Mouse (Mus musculus) cerebellum, postnatal 4 days (tissue): ENCODE data around the gene Gm20388.

Experiments
- DNase-seq, 2 experiments: peaks; one replicate each; pipeline ENCODE4 v3.0.0; 2022; ENCODE audit warnings: low spot score in 2 of 2, mixed read lengths in 1 of 2

Gene Gm20388

DNA sequence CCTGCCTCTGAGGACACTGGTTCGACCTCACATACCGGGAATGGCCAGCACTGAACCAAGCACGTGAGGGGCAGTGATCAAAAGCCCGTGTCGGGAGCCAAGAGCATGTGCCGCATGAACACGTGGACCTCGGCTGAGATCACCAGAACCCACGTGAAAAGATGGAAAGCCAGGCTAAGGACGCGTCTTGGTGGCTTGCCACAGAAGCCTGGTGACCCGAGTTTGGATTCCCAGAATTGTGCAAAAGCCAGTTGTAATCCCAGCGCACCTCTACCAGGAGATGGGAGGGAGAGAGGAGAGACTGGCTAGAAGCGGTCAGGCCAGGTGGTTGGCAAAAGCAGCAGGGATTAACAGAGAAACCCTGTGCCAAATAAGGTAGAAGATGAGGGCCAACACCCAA is 2605.1 kb downstream of the Gm20388 start:
- no peak for DNase-seq

DNA sequence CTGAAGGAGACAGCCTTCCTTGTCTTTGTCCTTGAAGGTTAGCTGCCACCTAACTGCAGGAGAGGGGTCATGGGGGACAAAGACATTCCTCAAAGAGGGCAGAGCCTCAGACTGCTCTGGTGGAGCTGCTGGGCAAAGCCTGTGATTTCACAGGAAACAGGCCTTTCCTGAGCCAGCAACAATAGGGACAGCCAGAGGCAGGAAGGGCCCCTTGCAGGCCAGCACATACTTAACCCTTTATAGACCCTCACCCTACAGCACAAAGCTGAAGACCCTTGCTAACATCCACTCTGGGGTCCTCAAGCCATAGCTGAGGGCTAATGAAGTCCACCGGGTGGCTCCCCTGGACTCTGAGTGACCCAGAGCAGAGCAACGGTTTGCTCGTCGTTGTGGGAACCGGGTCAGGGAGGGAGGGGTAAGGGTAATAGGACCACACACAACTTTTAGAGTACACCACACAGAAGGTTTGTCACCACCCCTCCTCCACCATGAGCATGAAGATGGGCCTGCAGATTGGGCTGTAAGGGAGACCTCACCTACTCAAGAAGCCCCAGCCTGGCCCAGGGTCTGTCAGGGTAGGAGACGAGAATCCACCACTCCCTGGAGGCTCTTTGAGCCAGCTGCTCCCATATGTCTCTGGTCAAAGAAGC is 2607.0 kb downstream of the Gm20388 start:
- DNase-seq = no peak

DNA sequence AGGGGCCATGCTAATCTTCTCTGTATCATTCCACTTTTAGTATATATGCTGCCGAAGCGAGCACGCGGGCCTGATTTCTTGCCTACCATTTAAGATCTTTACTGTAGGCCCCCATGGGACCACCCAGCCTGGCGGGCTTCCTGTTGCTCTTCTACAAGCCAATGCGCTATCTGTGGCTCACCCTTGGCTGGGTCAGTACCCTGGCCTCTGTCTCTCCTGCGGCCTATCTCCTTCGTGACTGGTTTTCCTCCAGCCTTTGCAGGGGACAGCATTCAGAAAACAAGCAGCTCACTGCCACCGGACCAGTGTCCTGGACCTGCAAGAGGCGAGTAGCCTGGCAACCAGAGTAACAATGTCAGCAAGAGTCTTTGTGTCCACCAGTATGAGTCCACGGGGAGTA is 2610.0 kb downstream of the Gm20388 start:
- no peak for DNase-seq

DNA sequence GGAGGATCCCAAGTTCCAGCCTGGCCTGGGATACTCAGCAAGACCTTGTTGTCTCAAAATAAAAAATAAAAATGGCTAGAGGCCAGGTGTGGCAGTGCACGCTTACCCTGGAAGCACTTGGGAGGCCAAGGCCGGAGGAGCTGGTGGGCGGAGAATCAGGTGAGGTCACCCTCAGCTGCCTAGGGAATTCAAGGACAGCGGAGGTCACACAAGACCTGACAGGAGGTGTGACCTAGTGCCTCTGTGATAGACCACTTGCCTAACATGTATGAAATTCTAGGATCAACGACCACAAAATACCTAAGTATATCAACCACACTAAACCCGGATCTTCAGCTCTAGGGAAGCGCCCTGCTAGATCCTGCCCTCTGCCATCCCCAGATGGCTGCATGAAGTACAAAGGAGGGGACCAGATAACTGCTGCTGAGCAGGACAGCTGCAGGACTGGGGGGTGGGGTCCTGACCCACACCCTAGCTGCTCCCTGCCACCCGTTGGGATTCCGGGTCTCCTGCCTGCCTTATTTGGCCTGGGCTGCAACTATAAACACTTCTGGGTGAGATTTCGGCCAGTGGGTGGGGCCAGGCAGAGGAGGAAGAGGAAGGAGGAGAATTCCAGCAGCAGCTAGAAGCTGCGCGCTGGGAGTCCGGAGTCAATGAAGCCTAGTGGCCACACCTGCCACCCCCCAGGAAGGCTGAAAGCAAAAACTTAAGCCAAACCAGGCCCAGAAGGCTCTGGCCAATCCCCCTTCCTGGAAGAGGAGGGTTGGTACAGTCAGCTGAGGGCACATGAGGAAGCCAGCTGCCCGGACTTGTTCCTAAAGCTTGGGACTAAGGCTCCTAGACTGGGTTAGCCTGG is 2612.4 kb downstream of the Gm20388 start:
- DNase-seq = peak in 1 of 2 experiments; percentile 44

DNA sequence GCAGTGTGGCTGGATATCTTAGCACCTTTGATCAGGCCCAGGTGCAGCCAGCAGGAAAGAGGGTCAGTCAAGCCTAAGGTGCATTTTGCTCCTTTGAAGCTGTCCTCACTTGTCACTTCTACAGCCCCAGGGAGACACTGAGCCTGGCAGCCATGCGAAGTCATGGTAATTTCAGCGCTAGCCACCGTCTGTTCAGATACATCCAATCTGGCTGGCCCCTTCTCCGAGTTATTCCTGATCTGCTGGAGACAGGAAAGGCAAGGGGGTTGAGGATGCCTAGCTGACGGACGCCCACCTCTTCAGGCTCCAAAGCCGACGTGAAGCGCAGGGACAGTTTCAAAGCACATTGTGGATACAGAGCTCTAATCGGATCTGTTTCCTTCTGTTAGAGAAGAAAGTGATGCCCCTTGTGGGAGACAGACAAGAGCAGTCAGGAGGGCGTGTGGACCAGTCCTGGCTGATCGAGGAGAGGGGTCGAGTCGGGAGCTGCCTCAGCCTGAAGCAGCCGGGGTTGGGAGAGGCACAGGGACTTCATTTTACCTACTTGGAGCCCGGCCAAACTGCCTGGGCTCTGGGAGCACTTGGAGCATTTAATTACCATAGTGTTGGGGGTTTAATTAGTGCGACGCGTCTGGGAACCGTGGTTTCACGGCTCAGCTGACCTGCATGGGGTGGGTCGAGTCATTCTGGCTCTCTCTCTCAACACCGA is 2613.2 kb downstream of the Gm20388 start:
- DNase-seq = peak in 1 of 2 experiments; percentile 56

DNA sequence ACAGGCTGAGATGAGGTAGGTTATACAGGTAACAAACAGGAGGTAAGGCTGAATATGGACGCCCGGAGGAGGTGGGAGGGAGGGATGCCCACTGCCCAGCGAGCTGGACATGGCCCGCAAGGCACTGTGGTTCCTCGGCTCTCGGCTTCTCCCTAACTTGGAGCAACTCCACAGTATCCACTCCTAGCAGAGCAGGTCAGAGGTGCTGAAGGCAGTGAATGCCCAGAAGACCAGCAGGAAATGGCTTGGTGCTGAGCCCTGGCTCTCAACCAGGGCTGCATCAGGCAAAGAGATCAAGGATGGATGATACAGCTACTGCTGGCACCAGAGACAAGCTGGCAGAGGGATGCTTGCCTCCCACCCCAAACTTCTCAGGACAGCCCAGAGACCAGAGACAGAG is 2613.9 kb downstream of the Gm20388 start:
- peak in 1 of 2 experiments; percentile 24 for DNase-seq

DNA sequence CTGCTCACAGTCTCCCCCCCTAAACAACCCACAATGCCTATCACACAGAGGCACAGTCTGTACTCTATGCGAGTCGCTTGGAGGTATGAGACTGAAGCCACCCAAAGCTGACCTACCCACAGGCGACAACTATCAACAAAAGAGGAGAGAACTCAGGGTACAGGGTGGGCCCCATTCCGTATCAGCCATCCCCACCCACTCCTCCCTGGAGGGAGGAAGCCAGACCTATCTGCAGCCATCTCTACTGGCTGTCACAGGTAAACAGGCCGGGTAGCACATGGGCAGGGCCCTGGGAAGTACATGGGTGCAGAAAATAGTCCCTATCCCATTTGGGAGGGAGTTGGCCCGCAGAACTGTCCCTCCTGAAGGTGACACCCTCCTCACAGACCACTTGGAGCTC is 2614.4 kb downstream of the Gm20388 start:
- DNase-seq = no peak

DNA sequence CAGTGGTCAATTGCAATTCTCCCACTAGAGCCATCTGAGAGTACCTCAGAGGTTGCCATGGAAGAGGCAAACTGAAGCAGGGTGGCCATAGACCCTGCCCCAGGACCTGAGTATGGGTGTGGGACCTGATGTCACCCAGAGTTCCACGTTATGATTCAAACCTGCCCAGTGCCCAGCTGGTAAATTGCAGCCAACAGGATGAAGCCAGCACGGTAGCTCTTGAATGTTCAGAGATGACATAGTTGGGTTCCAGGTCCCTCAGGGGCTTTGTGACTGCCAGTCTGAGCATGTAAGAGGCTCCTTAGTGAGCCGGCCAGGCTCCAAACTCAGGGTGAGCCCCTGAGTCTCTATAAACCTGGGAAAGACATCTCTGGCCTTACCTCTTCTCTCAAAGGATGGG is 2615.4 kb downstream of the Gm20388 start:
- DNase-seq = no peak

DNA sequence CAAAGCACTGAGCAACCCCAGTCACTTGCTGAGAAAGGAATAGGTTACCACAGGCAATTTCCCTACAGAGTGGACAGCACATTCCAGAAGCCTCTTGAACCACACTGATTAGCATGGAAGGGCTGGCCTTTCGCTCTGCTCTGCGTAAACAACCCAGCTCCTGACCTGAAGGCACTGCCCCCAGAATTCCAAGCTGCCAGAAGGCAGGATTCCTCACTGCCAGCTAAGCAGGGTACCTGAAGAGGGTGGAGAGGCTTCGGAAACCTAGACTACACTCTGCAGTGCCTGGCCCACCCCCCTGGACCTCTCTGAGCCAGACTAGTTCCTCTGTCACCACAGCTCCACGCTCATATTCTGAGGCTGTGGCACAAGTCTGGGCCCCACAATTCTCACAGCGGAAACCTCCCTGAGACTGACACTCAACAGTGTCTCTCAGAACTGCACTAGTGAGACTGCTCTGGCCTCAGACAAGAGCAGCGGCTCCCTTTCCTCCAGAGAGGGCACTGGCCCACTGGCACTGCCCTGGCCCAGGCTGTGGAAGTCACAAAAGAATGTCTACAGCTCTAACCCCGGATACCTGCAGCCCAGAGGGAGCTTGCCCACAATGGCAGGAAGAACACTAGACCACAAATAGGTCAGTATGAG is 2616.0 kb downstream of the Gm20388 start:
- no peak for DNase-seq

DNA sequence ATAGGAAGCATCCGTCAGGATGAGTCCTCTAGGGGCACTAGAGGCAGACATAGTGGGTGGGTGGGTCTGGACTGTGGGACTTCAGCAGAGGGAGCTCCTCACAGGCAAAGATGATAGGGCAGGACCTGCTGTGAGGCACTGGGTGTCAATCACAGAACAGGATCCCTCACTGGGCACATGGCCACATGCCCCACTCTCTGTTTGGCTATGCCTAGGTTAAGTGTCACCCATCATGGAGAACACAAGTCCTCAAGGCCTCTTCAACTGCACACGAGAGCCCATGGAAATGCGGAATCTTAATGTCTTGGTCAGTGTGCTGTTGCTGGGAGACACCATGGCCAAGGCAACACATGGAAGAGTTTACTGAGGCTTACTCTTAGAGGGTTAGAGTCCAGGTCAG is 2617.3 kb downstream of the Gm20388 start:
- no peak for DNase-seq

DNA sequence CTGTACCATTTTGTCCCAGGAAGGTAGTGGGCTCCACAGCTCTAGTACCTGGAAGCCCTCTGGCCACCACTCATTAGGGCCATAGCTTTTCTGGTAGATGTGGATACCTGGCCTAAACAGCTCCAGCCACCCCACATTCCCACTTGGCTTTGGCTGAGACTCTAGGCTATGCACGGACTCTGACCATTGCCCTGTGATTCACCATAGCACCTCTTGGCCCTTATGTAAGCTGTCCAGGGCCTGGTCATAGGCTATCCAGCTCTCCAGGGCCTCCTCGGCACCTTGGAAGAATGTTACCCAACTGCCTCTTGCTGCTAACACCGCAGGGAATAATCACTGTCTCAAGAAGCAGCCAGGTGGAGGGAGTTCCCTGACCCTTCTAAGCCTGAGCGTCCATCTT is 2618.5 kb downstream of the Gm20388 start:
- no peak for DNase-seq

DNA sequence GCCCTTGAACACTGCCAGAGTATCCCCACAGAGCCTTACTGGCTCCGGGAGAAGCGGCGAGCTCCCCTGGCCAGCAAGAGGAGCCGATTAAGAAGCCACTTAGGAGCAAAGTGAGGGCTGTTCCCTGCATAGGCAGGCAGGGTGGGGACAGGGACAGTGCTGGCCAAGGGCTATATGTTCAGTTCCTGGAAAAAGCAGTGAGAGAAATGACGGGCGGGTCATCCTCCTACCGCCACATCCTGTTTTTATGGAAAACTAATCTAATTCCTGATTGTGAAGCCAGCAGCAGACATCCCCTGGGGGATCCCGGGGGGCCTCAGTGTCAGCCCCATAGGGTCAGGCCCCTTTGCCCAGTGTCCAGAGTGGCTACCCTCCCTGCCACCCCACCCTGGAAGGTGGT is 2620.7 kb downstream of the Gm20388 start:
- DNase-seq = no peak

DNA sequence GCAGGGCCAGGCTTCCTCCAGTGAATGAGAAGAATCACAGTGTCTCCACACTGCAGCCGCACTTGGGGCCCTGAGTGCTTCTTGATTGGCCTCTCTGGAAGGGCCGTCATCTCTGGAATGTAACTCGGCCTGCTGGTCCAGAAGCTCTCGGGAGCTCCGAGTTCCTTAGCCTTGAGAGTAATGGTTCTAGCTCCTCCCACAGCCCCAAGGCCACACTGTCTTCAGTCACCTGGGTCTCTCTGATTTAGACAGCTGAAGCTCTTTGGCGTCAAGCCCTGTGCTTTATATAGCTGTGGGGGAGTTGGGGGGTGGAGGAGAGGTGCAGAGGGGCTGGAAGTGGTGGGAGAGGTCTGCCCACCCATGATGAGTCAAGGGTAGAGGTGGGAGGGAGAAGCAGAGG is 2626.4 kb downstream of the Gm20388 start:
- DNase-seq = no peak

DNA sequence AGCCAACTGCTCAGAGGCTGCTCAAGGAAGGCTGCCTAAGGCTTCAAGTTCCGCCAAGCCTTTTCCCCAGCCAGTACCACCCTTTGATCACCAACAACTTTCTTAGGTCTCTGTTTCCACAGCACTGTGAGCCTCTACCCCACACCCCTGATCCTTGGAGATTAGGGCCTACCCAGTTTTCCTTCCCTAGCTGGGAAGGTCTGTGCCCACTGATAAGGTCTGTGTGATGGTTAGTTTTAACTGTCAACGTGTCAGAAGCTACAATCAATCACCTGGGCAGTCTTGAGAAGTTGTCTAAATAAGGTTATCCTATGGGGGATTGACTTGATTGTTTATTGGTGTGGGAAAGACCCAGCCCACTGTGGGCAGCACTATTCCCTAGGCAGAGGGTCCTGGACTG is 2627.2 kb downstream of the Gm20388 start:
- no peak for DNase-seq

DNA sequence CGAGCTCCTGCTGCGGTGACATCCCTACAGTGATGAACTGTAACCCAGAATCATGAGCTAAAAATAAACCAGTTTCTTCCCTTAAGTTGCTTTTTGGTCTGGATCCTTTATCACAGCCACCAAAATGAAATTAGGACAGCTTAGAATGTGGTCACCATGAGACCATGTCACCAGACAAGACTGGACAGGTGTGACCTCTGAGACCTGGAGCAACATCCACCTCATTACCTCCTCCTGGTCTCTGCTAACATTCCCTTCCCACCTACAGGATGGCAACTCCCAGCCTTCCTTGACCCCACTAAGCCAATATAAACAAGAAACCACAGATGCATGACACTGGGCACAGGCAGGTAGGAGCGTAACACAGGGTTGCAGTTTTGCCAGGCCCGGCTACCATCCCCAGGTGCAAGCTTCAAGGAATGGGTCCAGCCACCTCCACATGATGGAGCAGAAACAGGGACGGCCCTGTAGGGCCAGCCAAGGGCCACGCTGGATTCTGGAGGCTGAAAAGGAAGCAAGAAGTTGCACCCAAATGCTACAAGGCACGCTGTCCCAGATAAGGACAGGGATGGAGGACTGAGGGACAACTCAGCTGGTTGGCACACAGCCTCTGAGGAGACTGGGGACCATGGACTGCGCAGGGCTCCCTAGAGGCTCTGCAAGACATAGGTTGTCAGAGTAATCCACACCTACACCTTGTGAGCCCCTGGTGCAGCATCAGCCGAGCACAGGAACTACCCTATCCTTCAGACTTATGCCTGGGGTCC is 2627.9 kb downstream of the Gm20388 start:
- DNase-seq = no peak

DNA sequence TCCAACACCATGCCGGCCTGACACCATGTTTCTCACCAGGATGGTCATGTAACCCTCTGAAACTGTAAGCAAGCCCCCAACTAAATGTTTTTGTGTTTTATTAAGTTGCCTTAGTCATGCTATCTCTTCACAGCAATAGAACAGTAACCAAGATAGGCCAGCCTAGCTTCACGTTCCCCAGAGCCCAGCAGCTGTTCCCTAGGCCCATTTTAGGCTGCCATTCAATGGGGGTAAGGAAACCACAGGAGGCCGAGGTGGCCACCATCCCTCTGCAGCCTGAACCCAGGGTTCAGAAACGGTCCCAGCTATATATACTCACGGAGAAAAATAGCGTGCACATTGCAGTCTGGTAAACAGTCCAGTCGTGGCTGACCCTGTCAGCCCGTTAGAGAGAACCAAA is 2633.5 kb downstream of the Gm20388 start:
- no peak for DNase-seq

DNA sequence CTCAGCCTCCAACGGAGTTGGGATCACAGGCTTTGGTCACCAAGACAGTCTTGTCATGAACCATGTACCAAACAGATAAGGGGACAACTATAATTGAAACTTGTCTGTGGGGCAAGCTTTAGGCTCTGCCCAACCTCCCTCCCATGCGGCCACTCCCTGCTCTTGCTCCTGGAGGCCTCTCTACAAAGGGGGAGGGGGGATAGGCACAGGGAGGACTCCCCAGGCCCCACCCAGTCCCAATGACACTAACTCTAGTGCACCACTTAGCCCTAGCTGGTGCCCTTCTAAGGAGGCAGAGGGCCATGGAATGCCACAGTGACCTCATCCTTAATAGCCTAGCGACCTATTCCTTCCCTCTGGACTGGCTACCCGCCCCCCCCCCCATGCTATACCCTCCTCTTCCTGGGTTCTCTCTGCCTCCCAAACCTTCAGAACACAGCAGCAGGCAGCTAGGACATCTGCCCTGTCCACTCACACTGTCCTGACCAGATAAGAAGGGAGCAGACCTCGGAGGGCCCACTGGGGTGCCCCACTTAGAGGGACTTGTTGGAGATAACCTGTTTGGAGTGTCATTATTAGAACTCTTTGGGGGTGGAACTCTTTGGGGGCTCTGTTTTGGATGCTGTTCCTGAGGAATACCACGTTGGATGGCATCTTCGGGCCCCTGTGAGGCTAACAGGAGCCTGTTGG is 2635.6 kb downstream of the Gm20388 start:
- no peak for DNase-seq

DNA sequence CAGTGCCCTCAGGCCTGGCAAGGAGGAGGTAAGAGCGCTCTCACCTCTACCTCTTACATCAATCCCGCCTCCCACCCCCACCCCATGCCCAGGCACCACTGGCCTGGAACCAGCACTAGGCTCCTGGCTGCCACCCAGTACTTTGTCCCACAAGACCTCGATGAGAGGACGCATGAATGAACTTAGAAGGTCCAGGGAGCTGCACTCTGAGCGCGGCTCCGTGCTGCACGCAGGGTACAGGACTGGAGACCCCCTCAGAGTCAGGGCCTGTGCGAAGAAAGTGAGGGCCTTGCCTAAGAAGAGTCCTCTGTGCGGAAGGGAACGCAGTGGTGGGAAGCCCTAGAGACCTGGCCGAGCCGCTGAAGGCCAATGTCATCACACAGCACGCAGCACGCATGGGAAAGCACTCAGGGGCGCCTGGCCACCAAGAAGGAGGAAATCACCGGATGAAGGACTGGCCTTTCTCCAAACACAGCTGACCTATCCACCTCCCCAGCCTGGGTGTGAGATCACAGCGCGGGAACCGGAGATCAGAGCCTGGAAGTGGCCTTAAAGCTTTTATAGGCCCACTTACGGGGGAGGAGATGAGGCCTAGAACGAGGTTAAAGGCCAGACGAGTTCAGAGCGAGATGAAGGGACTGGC is 2636.3 kb downstream of the Gm20388 start:
- DNase-seq = no peak

DNA sequence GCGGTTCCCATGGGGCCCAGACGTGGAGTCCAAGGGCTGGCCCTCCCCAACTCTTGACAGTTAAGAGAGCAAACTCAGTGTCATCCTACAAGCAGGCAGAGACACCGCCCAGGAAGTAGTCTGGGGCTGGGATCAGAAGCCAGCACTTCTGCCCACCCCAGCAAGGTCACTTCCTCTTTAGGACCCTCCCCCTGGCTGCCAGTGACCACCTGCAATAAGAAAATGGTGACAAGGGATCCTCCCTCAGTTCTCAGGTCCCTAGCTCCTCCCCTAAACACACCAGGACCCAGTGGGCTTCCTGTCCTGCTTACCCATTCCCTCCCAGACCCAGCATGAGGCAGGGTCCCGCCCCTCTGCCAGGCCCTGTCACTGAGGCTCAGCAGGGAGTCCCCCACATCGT is 2637.2 kb downstream of the Gm20388 start:
- DNase-seq = no peak

DNA sequence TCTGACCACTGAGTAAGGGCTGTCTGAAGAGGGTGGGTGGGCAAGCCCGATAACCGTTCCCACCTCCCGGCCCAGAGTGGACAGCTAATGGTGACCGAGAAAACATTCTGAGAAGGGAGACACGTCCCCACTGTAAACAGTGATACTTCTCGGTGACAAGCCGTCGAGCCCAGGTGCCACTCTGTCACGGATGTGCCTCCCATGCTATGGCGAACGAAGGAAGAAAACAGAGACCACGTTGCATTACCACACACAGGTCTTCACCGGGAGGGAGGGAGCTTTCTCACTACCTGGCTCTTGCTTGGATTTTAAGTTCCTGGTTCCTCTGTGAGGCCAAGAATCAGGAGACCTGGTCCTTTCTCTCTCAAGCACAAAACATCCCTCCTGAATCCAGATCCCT is 2637.7 kb downstream of the Gm20388 start:
- no peak for DNase-seq
